Mouse (Mus musculus) adrenal gland, adult (tissue): Measurements from ENCODE around the gene Olfr1446.

Experiments
- DNase-seq, 2 experiments: peaks; one replicate each; pipeline ENCODE4 v3.0.0; 2022 to 2023; ENCODE audit warnings: low spot score in 1 of 2; ENCODE audit not compliant: inconsistent age in 2 of 2

Olfr1446 gene

DNA sequence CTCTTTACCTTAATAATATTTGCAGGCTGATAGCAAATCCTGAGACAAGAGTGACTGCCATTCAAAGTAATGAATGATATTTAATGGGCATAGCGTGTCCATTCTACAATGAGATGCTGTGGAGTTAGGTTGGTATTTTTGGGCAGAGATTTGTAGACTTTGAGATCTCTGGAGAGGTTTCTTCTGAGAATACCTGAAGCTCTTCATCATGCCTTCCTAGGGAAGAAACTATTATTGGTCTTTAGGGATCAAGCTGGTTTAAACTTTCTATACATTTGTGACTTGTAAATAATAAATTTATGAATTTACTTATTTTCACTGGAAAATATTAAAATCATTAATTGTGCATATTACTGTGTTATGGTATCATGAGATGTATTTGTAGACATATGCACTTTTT is at the start of gene Olfr1446:
Gene Olfr1446, minus strand, starts transcription at position 101 of the 400 bp plus-strand sequence.
- DNase-seq, result no peak

DNA sequence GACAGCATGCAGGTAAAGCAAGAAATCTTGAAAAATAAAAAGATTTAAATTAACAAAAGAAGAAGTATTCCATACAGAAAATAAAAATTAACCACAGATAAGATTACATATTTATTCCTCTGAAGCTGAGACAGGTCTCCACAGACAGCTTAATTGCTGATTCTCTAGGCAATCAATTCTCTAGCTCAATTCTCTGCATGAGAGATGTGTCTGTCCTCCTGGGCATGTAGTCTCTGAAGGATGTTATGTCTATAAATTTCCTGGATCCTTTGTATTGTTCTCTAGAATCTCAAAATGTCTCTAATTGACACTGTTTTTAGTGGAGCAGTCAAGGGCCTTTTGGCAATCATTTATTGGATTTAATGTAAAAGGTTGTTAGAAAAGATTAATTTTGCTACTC is 37.2 kb upstream of the Olfr1446 start, which contains the start of gene Olfr1449:
Gene Olfr1449, plus strand, starts transcription at position 301 of the 400 bp plus-strand sequence.
- no peak for DNase-seq

DNA sequence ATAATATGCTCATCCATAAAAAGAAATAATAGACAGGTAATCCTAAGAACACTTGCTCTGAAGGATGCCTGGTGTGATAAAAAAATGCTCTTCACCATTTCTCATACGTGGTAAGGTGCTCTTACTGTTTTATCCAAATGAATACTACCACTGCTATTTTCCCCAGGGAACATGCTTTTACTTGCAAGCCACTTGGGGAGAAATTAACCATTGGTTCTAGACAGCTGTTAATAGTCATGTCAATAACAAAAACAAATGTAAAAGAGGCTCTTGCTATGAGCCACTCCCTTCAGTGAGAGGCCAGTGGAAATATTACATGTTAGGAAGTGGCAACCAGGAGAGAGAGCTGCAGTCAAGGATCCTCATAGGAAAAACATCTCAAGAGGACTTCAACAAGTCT is 31.0 kb upstream of the Olfr1446 start, which contains the start of gene Olfr1448:
Gene Olfr1448, minus strand, starts transcription at position 101 of the 400 bp plus-strand sequence.
- no peak for DNase-seq

DNA sequence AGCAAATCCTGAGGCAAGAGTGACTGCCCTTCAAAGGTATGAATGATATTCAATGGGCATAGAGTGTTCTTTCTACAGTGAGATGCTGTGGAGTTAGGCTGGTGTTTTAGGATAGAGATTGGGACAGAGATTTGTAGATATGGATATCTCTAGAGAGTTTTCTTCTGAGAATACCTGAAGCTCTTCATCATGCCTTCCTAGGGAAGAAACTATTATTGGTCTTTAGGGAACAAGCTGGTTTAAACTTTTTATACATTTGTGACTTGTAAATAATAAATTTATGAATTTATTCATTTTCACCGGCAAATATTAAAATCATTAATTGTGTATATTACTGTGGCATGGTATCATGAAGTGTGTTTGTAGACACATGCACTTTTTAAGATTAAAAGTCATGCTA is 10.3 kb upstream of the Olfr1446 start, which contains the start of gene Olfr1447:
Gene Olfr1447, minus strand, starts transcription at position 101 of the 400 bp plus-strand sequence.
- no peak for DNase-seq

DNA sequence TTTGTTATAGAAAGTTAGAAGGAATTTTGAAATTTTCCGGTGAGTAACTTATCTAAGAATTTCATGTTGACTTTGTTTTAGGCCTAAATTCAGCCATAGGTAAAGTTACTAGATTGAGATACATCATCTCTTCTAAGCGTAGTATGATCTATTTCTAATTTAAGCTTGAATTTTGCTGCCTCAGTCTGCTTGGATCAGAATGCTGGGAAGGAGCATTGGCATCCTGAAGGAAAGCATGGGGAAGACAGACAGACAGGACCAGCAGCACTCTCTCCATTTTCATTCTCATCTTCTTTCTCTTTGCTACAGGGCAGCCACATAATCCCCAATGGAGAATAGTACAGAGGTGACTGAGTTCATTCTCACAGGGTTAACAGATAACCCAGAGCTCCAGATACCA is 9.8 kb downstream of the Olfr1446 start, which contains the start of gene Olfr1445:
Gene Olfr1445, plus strand, starts transcription at position 301 of the 400 bp plus-strand sequence.
- no peak for DNase-seq

DNA sequence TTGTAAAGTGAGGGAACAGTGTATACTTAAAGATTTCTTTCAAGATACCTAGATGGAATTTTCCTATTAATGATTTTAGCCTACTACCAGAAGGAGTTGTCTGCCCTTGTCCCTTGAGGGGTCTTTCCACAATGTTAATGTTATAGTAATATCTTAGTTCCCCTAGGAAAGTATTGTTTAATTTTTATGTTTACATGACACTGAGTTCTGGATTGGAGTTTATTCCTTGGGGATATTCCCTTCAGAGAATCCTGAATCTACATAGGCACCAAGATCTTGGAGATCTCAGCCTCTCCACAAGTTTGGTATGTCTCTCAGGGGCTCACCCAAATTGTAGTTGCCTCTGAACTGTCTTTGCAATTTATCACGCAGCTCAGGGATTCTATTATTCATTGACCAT is 36.3 kb downstream of the Olfr1446 start, which contains the start of gene Olfr1444:
Gene Olfr1444, plus strand, starts transcription at position 301 of the 400 bp plus-strand sequence.
- no peak for DNase-seq

DNA sequence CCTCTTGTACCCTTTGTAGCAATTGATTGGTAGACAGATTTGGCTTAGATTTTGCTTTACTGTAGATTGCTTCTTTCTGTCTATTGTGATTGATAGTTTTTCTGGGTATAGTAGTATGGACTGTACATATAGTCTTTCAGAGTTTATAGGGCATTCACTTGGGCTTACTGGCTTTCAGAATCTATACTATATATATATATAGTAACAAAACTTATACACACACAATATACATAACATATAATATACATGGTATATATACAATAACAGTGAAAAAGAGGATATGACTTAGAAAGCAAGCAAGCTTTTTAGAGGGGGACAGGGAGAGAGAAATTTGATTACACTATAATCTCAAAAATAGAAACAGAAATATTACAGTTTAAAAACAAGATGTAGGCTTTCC is 46.9 kb downstream of the Olfr1446 start, which contains the start of gene Gm5244:
Gene Gm5244, plus strand, starts transcription at position 301 of the 400 bp plus-strand sequence.
- no peak for DNase-seq

DNA sequence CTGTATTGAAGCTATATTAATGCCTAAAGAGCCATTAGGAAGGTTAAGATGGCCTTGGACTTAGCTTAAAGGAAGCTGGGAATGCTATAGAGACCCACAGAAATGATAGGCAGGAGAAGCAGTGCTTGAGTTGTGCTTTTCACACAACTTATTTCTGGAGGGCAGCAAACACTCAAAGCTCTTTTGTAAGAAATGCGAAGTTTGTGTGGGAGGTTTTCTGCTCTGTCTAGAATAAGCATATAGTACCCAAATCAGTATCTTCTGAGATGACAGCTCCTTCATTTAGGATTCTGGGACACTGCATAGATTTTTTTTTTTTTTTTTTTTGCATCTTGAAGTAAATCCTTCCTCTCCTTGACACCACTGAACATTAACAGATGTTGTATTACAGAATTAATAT is 54.8 kb downstream of the Olfr1446 start:
- DNase-seq, result no peak
